Mouse (Mus musculus): ENCODE measurements around the gene Plcxd1.
"Not testable (repeated sequence)": the region's sequence is repeated elsewhere in the genome, so short reads cannot be mapped to it uniquely, and the experiment has no call there.

Gene Plcxd1

GRCm38 (mm10) chr5:110106901-110107564 lies 7.3 kb downstream of the Plcxd1 start:
- in situ Hi-C loops (cut with MboI): loop anchor here (10.0 kb wide), 1 partner anchor 552 kb away; the partner anchor contains the start of gene Crlf2

- in situ Hi-C loops (cut with MboI): loop anchor here (10.0 kb wide), 1 partner anchor 553 kb away; the partner anchor contains the start of gene Crlf2
Measured at GRCm38 (mm10) chr5:110107581-110108304, 8.0 kb downstream of the Plcxd1 start, which contains the start of gene Gtpbp6. Gene Gtpbp6, minus strand, starts transcription at chr5:110108197.

- in situ Hi-C loops (cut with MboI): loop anchor here (10.0 kb wide), 1 partner anchor 553 kb away; the partner anchor contains the start of gene Crlf2
Measured at GRCm38 (mm10) chr5:110108305-110108628, 8.5 kb downstream of the Plcxd1 start.

GRCm38 (mm10) chr5:110109991-110110441 lies 10.2 kb downstream of the Plcxd1 start, which contains the start of gene Zfp605:
Gene Zfp605, plus strand, starts transcription at chr5:110110092.
- in situ Hi-C loops (cut with MboI): loop anchor here (10.0 kb wide), 1 partner anchor 555 kb away; the partner anchor contains the start of gene Crlf2

- in situ Hi-C loops (cut with MboI): not testable (repeated sequence)
Measured at GRCm38 (mm10) chr5:110122380-110122779, 22.6 kb downstream of the Plcxd1 start.

GRCm38 (mm10) chr5:110135293-110136086 lies 35.7 kb downstream of the Plcxd1 start, which contains the start of gene Chfr:
Gene Chfr, plus strand, starts transcription at chr5:110135842.
- in situ Hi-C loops (cut with MboI): no loop called here

GRCm38 (mm10) chr5:110136087-110136464 lies 36.3 kb downstream of the Plcxd1 start:
- in situ Hi-C loops (cut with MboI): no loop called here

GRCm38 (mm10) chr5:110137816-110138215 lies 38.0 kb downstream of the Plcxd1 start:
- in situ Hi-C loops (cut with MboI): no loop called here

GRCm38 (mm10) chr5:110139325-110139724 lies 39.6 kb downstream of the Plcxd1 start:
- in situ Hi-C loops (cut with MboI): no loop called here

- in situ Hi-C loops (cut with MboI): no loop called here
Measured at GRCm38 (mm10) chr5:110140424-110140823, 40.7 kb downstream of the Plcxd1 start.

GRCm38 (mm10) chr5:110142309-110142708 lies 42.5 kb downstream of the Plcxd1 start:
- in situ Hi-C loops (cut with MboI): no loop called here

GRCm38 (mm10) chr5:110143007-110143406 lies 43.2 kb downstream of the Plcxd1 start:
- in situ Hi-C loops (cut with MboI): no loop called here

All from mature B cell (primary cell).